Mouse (Mus musculus) left cerebral cortex, adult 8-10 months (tissue): ENCODE results near the gene Dock8. TPM values are rescaled to one million over a fixed set of nuclear protein-coding genes. Genes with fewer than 3 reads are reported as not detected.
A peak's percentile ranks its signal among the peaks of the same experiment; 100 is the strongest.

Experiments
- DNase-seq, 2 experiments: peaks; one replicate each; pipeline ENCODE4 v3.0.0; 2022; ENCODE audit warnings: low spot score in 2 of 2
- total RNA-seq, 4 experiments: library from RNA; stranded (reverse); gene quantifications; 2 replicates each; pipeline ENCODE4 v1.2.4; 2022

Gene Dock8
- total RNA-seq, 4 experiments from 2014 or later: 3.2 to 9.1 (median 4.0) TPM

DNA sequence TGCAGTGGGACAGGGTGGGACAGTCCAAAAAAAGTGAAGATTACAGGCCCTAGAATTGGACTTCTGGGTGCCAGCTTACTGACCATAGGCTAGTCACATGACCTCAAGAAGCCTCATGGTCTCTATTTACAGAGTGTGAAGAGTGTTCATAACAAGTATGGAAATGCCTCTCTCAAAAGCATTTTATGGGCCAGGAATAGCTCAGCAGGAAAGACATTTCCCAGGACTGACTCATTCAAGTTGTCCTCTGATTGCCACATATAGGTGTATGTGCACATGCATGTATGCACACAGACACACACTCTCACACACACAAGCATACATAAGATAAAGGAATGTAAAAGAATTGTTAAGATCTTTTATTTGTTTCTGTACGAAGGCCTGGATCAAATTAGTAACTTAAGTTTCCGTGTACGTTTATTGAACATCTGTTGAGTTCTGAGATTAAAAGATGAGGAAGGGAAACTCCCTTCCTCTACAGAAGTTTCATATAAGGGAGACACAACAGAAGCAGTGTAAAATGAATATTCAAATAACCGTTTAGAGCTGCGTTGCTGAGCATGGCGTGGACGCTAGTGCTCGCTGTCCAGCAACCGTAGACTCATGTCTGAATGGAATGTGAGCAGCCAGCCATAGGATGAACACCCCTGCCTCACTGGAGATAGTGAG lies 63.0 kb downstream of the Dock8 start:
- no peak for DNase-seq

GRCm38 (mm10) chr19:25062857-25063240 lies 63.5 kb downstream of the Dock8 start:
- DNase-seq: no peak

DNA sequence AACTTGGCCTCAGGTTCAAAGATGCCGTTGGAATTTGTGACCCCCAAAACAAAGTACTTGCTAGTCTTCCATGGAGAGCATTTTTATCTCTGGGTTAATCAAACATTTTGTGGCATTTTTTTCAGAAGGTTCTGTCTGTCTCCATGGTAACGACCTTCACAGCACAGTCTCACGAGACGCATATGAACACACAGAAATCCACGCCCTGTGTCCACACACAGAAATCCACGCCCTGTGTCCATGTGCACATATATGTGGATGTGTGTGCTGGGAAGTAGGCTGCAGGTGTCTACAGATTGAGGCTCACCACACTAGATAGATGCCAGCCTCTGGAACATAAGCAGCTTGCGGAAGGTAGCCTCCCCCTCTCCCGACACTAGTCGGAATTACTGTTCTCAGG lies 66.9 kb downstream of the Dock8 start:
- no peak for DNase-seq

DNA sequence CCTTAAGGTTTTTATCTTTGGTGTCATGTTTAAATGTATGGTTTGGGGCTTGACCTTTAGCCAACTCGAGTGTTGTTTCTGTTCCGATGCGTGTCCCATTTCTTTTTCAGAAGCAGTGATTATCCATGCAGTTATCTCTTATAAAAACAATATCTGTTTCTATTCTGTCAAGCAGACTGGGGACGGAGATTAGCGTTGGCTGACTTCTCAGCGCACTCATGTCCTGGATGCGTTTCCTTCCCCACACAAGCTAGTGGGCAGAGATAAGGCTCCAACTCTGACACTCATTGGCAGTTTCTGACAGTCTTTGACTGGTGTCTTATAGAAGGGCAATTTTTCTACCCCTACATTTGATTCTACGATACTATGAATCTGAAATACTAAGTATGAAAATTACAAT lies 69.2 kb downstream of the Dock8 start:
- no peak for DNase-seq

GRCm38 (mm10) chr19:25072521-25072920 lies 73.2 kb downstream of the Dock8 start:
- no peak for DNase-seq

DNA sequence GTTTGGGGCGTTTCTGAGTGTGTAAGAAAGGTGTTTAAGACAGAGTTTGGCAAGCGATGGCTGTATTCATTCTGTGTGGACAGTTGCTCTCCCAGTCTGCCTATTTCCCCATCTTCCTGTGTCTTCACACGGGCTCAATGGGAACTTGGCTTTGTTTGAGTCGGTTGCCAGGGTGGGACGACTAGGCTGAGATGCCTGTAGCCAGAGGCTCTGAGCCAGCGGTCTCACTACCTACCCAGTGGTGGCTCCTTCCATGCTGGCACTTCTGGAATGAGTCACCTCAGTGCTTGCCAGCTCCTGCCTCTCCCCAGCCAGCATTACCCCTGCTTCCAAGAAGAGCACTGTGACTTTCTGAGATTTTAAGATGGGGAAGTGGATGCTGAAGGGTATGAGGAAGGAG lies 75.4 kb downstream of the Dock8 start:
- DNase-seq: peak in 1 of 2 experiments; percentile 15

DNA sequence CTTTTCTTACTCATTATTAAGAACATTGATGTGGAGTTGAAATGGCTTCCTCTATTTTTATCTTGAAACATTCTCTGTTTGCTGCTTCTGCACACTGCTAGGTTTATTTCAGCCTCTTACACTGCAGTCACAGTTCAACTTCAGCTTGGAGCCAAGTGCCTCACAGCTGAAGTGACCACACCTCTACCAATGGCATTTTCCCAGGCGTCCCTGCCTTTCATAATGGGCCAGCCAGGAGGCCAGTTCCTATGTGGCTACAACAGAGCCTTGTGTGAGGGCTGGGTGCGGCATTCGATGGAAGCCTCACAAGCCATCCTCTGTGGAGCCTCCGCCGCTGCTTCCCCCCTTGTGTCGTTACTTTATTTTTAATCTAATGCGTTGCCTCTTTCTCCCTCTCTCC lies 78.3 kb downstream of the Dock8 start:
- DNase-seq: no peak

- no peak for DNase-seq
These were observed 78.8 kb downstream of the Dock8 start for GRCm38 (mm10) chr19:25078130-25078529.

DNA sequence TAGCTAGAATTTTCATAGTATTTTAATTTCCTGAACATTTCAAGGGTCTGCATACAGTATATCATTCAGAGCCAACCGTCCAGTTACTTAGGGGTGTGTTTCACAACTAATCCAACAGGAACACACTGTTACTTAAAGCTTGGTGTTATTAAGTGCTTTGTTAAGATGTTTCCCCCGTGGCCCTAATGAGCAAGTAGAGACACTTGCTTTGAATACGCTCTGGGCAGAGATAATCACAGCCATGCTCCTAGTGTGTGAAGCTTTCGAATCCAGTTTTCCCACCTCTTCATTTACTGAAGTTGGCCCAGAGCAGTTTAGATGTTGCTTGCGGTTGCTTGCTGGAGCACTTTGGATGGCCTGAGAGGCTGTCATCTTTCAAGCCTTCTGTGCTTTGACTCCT lies 80.8 kb downstream of the Dock8 start:
- no peak for DNase-seq

DNA sequence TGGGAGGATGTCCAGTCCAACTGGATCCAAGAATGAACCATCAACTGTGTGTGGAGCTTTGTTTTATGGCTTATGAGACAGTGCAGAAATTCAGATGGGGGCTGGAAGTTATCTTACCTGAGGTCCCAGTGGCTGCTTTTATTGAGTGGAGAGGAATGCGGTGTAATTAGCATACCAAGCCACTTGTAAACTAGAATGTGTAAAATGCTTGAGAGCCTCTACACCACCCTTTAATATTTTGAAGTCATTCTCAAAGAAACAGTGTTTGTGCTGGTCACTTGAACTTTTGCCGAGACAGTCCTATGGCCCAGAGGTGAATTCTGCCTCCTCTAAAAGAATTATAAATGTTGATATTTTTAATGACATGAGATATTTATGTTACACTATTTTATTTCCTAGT lies 83.5 kb downstream of the Dock8 start:
- no peak for DNase-seq

- no peak for DNase-seq
These were observed 87.8 kb downstream of the Dock8 start for GRCm38 (mm10) chr19:25087181-25087580.

GRCm38 (mm10) chr19:25089746-25090145 lies 90.4 kb downstream of the Dock8 start:
- DNase-seq: no peak

GRCm38 (mm10) chr19:25095135-25095534 lies 95.8 kb downstream of the Dock8 start:
- no peak for DNase-seq

- DNase-seq: no peak
These were observed 97.0 kb downstream of the Dock8 start for GRCm38 (mm10) chr19:25096316-25096715.

DNA sequence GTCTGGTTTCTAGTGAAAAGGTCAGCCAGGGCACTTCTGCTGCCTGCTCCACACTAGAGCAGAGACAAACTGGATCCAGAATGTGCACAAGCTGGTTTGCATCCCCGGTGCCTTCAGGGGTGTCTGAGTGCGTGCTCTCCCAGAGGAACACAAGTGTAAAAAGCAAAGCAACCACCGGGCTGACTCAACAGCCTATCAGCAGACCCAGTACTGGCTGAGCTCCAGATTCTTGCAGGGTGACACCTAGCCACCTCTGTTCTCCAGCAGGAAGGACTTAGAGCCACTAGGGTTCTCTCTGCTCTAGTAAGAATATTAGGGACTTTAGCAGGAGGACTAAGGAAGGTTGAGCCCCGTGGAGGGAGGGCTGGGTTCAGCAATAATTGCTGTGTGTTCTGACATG lies 97.7 kb downstream of the Dock8 start:
- DNase-seq: no peak

GRCm38 (mm10) chr19:25097506-25097905 lies 98.2 kb downstream of the Dock8 start:
- no peak for DNase-seq

GRCm38 (mm10) chr19:25097951-25098350 lies 98.6 kb downstream of the Dock8 start:
- no peak for DNase-seq

GRCm38 (mm10) chr19:25098941-25099340 lies 99.6 kb downstream of the Dock8 start:
- DNase-seq: no peak

DNA sequence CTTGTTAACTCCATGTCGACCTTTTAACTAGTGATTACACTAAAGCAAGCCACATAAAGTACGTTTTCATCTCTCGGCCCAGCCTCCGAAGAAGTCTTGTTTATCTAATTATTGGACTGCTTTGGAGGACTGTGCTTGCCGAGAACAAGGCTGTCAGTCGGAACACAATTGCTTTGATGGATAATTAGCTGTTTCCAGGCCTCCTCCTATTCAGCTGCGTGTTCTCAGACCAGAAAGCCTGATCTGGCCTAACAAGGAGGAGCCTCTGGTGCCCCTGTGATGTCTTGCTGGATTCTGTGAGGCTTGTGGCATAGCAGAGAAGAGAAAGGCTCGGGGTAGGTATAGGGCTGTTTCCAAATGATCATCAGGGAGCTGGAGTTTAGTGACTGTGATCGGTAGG lies 106.3 kb downstream of the Dock8 start:
- DNase-seq: no peak

- no peak for DNase-seq
These were observed 107.0 kb downstream of the Dock8 start for GRCm38 (mm10) chr19:25106315-25106714.

DNA sequence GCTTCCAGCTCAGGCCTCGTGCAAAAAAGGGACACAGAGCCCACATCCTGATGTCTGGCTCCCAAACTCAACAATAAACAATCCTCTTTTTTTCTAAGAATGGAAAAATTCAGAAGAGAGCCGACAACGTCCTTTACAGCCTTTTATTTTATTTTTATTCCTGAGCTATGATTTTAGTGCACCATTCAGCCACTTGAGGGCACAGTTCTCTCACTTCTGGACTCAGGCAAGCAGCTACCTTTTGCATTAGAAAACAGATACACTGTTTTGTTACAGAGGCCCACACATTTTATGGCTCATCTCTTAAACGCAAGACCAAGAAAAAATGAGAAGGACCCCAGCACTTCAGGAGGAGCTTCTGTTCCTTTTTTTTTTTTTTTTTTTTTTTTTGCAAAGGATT lies 108.1 kb downstream of the Dock8 start:
- no peak for DNase-seq

DNA sequence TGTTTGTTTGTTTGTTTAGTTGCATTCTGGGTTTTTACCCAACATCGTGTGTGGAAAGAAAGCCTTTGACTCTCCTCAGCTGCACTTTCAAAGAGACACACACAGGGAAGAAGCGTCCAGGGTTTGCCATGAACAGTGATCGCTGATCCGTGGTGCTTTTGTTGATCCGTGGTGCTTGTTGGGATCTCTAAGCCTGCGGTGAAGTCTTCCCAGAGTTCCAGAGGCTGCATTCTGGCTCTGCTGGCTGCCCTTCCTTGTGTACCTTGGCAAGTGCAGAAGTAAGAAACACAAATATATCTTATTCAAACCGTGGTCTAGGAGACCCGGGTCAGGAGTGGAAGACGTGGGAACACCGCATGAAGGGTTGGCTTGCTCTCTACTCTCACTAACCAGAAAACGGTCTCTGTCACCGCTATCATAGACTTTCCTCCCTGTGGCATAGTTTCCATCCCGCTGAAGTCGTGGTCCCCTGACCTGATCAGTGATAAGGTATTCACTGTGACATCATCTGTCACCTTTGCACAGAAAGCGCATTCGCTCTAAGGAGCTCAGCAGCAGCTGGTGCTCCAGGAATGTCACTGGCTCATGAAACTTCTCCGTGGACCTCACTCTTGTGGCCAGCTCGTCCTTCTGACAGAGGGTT lies 112.4 kb downstream of the Dock8 start:
- no peak for DNase-seq

GRCm38 (mm10) chr19:25116981-25117380 lies 117.6 kb downstream of the Dock8 start:
- no peak for DNase-seq
